Mouse (Mus musculus): ENCODE measurements around the gene Usp39.

The Usp39 gene

GRCm38 (mm10) chr6:72302349-72302925 is 42.5 kb downstream of the Usp39 start:
- no peak for DNase-seq (ENCODE audit: low spot score)

- no peak for DNase-seq (ENCODE audit: low spot score)
These were observed 47.2 kb downstream of the Usp39 start for GRCm38 (mm10) chr6:72297825-72298224.

GRCm38 (mm10) chr6:72292972-72293651 is 51.9 kb downstream of the Usp39 start:
- peak; percentile 31 for DNase-seq (ENCODE audit: low spot score)

GRCm38 (mm10) chr6:72289484-72289883 is 55.5 kb downstream of the Usp39 start:
- DNase-seq (ENCODE audit: low spot score), result no peak

GRCm38 (mm10) chr6:72283914-72284313 is 61.1 kb downstream of the Usp39 start:
- peak; percentile 49 for DNase-seq (ENCODE audit: low spot score)

GRCm38 (mm10) chr6:72280410-72280998 is 64.5 kb downstream of the Usp39 start:
- no peak for DNase-seq (ENCODE audit: low spot score)

- no peak for DNase-seq (ENCODE audit: low spot score)
These were observed 65.5 kb downstream of the Usp39 start for GRCm38 (mm10) chr6:72279505-72279904.

- no peak for DNase-seq (ENCODE audit: low spot score)
These were observed 66.1 kb downstream of the Usp39 start for GRCm38 (mm10) chr6:72278835-72279234.

- DNase-seq (ENCODE audit: low spot score), result no peak
These were observed 67.3 kb downstream of the Usp39 start for GRCm38 (mm10) chr6:72277508-72278166.

GRCm38 (mm10) chr6:72276972-72277441 is 68.0 kb downstream of the Usp39 start:
- DNase-seq (ENCODE audit: low spot score), result no peak

- DNase-seq (ENCODE audit: low spot score), result no peak
These were observed 68.8 kb downstream of the Usp39 start for GRCm38 (mm10) chr6:72276141-72276540.

- no peak for DNase-seq (ENCODE audit: low spot score)
These were observed 69.5 kb downstream of the Usp39 start for GRCm38 (mm10) chr6:72275527-72275926.

GRCm38 (mm10) chr6:72273153-72273552 is 71.8 kb downstream of the Usp39 start:
- DNase-seq (ENCODE audit: low spot score), result no peak

- DNase-seq (ENCODE audit: low spot score), result no peak
These were observed 72.8 kb downstream of the Usp39 start for GRCm38 (mm10) chr6:72272161-72272696.

- DNase-seq (ENCODE audit: low spot score), result no peak
These were observed 73.9 kb downstream of the Usp39 start for GRCm38 (mm10) chr6:72270952-72271519.

- no peak for DNase-seq (ENCODE audit: low spot score)
These were observed 74.7 kb downstream of the Usp39 start for GRCm38 (mm10) chr6:72270258-72270657.
